Mouse (Mus musculus) ovary, postnatal 14 days (tissue): ENCODE data around the gene Tmem104.

Experiments used
- DNase-seq: peaks from one replicate; pipeline ENCODE4 v3.0.0; 2022; ENCODE audit warnings: low spot score

Gene Tmem104

DNA sequence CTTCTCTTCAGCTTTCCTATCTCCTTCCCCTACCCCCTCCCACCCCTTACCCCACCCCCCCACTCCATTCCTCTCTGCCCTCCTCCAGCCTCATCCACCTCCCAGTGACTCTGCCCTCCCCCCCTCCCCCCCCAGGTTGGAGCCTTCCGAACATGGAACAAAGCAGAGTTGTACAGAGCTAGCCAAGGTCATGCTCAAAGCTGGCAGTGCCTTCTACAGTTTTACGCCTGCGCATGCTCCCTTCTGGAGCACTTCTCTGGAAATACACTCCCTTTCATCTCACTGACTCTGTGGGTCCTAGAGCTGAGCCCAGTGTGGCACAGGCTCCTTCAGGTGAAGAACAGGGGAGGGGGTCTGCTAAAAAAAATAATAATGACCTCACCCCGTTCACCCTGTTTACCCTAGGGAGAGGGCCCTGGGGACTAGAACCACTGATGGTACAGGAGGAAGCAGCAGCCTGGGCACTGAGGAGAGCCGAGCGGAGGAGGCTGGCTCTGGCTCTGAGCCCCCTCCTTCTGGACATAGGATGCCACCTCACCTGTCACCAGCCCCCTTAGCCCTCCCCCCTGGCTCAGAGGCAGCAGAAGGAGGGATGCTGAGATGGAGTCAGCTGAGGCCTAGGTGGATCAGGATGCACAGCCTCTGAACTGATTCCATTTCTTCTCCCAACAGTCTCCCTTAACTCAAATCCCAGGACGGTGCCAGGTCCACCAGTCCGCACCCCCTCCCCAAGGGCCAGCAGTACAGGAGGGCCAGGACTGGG, 95.6 kb downstream of the Tmem104 start:
- no peak for DNase-seq

DNA sequence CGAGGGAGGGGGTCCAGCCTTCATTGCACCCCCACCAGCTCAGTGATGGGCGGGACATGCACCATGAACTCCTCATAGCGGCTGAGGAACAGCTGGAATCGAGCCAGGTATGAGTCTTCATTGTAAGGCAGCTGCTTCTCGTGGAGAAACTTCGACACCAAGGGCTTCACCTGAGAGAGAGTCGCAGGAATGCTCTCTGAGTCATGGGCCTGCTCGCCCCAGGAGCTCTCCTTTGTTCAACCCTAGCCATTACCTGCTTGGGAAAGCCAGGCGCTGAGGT, 96.1 kb downstream of the Tmem104 start:
- DNase-seq = no peak

DNA sequence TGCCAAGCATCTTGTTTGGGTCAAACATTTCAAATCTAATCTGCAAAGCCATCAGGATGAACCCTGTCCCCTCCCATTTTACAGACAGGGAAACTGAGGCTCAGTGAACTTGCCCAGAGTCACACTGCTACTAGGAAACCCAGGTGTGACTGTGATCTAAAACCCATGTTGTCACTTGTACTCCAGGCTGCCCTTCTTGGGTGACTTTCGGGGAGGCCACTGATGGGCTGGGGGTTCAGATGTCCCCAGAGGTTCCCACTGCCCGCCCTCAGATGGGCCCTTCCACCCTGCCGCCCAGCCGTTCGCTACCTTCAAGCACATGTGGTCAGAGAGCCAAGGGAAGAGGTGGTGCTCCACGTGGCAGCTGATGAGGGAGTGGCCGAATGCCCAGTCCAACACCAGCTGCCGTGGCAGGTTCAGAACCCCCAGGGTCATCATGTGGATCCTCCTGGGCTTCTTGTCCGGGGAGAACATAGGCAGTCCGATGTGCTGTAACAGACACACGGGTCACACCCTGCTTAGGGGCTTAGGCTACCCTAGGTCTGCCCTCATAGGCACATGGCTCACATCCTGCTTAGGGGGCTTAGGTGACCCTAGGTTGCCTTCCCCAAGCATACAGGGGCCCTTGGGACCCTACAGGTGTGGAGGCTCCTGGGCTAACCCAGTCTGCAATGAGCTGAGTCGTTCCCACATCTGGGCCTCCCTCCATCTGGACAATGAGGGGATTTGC, 96.8 kb downstream of the Tmem104 start:
- DNase-seq = no peak

DNA sequence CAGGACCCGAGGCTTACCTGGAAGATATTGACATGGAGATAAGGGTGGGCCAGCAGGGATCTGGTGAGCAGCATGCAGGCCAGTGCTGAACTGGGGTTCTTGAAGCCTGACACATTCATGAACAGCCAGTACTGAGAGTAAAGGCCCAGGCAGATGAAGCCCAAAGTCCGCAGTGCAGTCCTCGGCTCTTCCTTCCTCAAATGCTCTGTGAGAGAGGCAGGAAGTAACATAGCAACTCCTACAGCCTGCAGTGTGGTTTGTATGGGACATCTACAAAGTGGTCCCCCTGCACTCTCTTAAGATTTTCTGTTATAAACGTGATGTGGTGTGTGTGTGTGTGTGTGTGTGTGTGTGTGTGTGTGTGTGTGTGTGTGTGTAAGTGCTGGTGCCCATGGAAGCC, 98.0 kb downstream of the Tmem104 start:
- no peak for DNase-seq

DNA sequence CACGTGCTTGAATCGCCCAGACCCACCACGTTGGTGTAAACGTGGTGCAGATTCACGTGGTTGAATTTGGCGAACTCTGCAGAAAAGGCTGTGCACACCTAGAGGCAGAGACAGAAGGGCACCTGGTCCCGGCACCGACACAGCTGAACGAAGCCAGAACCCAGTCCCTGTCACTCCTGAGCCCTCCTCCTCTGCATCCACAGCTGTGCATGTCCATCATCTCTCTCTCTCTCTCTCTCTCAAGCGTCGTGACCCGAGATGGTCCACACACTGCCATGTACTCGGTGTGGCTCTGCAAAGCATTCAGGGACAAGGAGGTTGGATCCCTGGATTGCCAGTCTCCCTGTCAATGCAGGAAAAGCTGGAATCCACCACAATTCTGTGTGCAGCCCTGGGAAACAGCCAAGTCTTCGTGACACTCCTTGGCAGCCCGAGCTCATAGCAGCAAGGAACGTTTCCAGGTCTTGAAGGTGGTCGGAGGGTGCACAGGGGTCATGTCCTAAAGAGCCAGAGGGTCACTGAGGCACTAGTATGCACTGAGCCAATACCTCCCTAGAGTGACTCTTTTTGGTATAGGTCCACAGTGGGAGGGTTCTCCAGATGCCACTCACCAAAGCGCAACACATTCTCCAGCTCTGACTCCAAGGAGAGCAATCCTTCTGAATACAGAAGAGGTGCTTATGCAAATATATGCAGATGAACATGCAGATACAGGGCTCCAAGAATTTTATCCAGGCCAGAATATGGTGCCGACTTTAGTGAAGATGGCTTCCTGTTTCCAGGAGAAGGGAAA, 99.1 kb downstream of the Tmem104 start:
- no peak for DNase-seq

DNA sequence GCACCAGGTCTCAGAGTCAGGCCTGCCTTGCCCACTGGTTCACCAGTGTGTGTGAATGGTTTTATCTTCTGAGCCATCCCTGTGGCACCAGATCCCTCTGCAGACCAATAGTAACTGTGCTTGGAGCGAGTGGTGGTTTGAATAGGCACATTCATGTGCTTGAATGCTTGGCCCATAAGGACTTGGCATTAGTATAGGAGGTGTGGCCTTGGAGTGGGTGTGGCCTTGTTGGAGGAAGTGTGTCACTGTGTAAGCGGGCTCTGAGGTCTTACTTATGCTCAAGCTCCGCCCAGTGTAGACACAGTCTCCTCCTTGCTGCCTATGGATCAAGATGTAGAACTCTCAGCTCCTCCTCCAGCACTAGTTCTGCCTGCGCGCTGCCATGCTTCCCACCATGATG, 100.1 kb downstream of the Tmem104 start:
- no peak for DNase-seq

DNA sequence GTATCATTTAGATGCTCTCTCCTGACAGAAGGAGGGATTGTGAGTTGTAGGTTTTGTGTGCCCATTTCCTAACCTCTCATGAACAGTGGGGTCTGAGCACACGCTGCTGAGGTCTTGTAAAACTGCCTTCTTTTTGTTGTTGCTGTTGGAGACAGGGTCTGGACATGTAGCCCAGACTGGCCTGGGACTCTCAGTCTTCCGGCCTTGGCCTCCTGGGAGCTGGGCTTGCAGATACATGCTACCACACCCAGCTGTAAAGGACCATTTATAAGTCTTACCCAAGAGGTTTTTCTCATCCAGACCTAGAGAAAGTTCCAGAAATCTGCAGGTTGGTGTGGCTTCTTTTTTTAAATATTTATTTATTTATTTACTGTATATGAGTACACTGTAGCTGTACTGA, 101.0 kb downstream of the Tmem104 start:
- DNase-seq = no peak

DNA sequence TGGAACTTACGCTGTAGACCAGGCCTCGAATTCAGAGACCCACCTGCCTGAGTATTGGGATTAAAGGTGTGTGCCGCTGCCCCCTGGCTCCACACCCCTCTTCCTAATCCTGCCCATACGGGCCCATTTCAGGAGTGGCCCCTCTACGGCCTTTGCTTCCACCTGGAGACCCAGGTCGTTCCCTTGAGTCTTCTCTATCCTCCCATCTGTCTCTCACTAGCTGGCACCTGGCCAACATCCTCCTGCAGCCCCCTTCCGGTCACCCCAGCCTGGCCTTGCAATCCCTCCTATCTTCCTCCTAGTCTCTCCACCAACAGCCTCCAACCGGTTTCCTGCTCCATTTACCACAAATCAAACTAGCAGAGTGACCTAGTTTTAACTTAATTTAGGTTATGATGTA, 102.6 kb downstream of the Tmem104 start:
- no peak for DNase-seq

DNA sequence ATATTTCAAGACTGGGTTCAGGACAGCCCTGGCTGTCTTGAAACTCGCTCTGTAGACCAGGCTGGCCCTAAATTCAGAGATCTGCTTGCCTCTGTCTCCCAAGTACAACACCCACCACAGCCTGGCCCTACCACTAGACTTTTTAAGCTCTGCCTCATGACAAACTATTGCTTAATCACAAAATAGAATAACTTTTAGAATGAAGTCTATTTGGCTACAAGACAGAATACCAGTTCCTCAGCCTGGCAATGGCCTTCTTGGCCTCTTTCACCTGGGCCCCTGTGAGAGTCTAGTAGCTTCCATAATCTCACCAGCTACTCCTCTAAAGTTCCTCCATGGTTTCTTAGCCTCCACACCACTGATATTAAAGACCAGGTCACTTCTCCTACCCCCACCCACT, 103.0 kb downstream of the Tmem104 start:
- DNase-seq = no peak

DNA sequence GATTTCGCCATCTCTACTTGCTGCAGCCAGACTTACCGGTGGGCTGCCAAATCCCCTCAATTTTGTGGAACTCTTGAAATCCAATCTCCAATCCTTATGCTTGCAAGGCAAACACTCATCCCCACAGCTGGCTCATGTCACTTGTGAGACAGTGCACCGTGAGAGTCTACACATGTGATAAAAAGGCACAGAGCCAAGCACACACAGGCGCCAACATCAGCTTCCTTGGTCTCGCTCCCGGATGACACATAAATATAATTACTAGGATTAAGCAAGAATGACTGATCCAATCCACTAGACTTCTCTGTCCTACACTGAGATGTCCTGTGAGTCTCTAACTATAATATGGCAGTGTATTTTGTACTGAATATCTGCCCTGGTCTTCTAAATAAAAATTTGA, 103.6 kb downstream of the Tmem104 start:
- DNase-seq = peak; percentile 68

DNA sequence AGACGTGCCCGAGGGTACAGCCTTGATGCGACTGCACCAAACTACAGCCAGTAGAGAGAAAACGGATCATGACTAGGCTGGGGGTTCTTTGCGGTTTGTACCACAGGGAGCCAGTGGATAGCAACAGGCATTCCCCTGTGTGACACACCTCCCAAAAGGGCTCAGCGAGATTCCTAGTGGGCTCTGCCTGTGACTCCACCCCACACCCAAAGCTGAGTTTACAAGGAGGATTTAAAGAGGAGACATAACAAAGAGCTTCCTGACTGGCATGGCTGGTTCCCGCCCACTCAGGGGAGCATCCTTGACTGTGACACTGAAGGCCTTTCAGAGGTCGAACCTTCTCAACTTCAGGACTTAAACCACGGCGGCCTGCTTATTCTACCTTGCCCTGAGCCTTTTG, 104.2 kb downstream of the Tmem104 start:
- DNase-seq = no peak

DNA sequence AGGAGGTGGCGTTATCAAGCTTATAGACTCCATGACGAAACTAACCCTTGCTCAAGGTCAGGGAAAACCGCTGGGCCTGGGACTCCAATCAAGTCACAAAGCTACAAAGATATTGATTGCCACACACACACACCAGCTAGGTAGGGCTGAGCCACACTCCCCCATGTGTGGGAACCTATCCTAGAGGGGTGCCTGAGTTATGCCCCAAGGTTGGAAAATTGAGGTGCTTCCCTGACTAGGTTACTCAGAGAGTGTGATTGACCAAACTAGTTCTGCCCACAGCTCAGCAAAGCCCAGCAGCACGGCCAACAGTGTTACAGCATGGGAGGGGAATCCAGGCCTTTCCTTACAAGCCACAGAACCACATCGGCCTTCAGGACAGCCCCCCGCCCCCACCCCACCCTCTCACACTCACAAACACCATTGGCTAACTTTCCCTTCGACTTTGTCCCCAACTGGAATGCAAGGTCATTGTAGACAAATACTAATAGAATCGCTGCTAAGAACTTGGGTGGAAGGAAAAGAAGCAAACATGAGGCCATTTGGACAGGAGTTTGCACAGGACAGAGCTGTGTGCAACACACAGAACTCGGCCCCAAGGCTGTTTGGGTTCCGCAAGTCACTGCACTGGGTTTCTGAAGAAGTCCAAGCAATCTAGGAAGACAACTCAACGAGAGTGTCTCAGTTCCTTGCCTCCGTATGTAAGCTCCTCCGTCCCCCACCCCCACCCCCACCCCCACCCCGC, 105.5 kb downstream of the Tmem104 start:
- no peak for DNase-seq

DNA sequence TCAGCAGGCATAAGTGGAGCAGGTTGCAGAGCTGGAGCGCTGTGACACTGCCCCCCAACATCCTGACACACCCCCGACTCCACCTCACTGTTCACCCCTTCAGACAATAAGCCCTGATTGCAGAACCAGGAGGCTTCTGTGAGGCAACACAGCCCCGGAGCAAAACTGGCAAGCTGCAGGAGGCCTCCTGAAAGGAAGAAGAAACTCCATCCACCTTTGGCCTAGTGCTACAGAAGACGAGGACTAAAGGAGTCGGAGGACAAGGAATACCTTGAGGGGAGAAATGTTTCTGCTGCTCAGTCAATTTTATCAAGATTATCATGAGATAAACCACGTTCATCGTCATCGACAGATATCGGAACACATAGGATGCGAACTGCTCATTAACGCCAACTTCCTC, 108.7 kb downstream of the Tmem104 start:
- no peak for DNase-seq
